Mouse (Mus musculus): ENCODE data around the gene Lexm.

Lexm gene

DNA sequence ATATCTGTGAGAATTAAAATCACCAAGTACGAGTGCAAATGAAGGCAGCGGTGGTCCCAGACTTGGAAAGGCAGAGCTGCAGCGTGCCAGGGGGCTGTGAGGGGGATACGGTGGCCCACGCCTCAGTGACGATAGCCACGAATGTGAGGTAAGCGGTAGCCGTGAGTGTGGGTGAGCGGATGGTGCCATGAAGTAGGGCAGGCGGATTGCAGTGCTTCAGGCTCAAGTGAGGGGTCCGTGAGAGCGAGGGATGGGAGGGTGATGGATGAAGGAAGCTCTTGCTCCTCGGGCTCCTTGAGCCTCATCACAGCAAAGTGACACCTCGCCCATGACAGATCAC lies 35.2 kb downstream of the Lexm start:
- no peak for DNase-seq (ENCODE audit: low spot score)

DNA sequence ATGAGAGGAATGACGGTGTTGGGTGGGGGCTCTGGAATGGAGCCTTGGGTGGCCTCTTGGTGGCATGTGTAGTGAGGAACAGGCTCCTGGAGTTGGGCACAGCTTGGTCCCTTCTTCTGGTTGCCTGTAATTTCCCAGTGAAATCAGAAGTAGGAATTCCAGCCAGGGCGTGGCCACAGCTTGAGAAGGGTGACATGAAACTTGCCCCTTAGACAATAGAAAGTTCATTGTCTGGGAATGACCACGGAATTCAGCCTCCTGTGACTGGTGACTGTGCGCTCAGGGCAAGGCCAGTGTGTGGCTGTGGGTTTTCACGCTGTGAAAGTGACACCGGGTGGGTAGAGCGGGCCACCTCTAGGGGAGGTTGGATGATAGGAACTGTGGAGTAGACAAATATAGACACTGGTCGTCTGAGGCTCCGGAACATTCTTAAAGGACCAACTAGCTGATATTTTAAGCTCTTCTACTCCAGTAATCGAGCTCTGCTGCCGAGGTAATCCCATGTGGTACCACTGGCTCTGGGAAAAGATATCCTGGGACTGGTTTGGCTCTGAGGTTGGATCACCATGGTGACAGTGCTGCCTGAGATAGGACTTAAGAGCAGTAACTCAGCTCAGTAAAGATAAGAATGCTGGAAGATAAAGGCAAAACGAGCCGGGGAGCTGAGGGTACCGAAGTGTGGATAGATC lies 35.7 kb downstream of the Lexm start:
- no peak for DNase-seq (ENCODE audit: low spot score)

DNA sequence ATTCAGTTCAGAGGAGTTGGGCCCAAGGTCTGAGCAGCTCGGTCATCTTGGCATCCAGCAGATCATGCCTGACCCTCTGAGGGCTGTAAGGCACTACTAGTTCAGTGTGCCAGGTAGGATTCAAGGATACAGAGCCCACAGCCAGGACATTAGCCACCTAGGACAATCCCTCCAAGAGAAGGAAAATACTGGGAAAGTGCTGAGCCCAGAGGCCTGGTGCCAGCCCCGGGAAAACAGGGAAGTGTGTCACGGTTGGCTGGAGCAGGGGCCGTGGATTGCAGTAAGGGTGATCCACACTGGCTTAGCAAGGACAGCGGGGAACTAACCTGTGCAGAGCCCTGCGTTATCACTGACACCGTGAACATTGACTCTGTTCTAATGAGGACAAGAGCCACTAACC lies 39.5 kb downstream of the Lexm start:
- DNase-seq (ENCODE audit: low spot score) = no peak

DNA sequence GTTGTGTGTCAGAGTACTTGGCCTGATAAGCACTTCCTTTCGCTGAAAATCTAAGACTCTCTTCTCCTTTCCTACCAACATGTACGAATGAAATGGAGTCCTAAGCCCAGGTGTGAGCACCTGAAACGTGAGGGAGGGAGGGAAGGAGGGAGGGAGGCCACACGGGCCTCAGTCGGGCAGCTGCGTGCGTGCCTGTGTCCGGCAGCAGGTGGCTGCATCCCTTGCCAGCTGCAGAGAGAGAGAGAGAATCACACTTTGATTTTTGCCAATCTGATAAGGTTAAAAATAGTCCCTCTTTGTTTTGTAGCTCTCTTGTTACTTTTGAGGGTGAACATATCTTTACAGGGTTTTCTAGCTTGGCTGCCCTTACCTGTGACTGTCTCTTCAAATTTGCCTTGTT lies 42.0 kb downstream of the Lexm start:
- no peak for DNase-seq (ENCODE audit: low spot score)

GRCm38 (mm10) chr4:106571081-106571724 lies 45.8 kb downstream of the Lexm start:
- no peak for DNase-seq (ENCODE audit: low spot score)

- DNase-seq (ENCODE audit: low spot score) = no peak
These were observed 47.4 kb downstream of the Lexm start for GRCm38 (mm10) chr4:106569680-106570079.

GRCm38 (mm10) chr4:106564161-106564560 lies 52.9 kb downstream of the Lexm start:
- no peak for DNase-seq (ENCODE audit: low spot score)

DNA sequence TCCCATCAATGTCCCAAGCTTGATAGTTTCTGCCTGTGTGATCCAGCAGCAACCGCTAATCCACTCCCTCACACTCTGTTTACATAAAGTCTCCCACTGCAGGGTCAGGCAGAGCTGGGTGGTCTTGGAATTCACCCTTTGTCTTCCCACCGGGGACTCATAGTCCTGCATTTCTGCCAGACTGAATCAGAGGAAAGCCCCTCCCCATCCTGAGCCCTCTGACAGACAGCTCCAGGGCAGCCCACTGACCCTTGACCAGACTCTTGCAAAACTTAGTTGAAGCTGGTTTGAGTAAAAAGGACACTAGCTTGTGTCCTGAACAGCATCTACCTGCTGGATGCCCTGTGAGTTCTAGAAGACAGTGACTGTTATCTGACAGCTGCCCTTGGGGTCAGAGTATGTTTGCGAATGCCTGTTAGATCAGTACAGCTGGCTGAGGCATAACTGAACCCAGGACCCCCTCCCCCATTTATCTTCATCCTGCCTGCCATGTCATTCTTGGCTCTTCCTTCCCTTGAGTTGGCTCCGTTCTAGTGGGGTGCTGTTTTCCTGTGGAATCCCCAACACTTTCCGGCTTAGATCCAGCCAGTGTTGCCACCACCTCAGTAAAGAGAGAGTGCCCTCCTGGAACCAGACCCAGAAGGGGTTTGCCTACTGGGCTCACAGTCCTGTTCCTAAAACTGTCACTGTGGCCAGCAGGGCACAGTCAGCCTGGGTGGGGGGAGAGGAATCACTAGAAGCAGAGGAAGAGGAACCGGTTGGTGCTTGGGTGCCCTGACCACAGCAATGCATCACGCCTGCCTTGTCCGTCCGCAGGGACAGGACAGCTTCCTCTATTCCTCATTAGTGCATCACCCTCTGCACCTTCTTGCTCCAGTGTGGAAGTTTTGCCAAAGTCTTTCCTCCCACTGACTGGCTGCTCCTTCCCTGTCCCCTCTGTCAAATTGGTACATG lies 53.9 kb downstream of the Lexm start:
- no peak for DNase-seq (ENCODE audit: low spot score)

- no peak for DNase-seq (ENCODE audit: low spot score)
These were observed 55.0 kb downstream of the Lexm start for GRCm38 (mm10) chr4:106562006-106562405.

DNA sequence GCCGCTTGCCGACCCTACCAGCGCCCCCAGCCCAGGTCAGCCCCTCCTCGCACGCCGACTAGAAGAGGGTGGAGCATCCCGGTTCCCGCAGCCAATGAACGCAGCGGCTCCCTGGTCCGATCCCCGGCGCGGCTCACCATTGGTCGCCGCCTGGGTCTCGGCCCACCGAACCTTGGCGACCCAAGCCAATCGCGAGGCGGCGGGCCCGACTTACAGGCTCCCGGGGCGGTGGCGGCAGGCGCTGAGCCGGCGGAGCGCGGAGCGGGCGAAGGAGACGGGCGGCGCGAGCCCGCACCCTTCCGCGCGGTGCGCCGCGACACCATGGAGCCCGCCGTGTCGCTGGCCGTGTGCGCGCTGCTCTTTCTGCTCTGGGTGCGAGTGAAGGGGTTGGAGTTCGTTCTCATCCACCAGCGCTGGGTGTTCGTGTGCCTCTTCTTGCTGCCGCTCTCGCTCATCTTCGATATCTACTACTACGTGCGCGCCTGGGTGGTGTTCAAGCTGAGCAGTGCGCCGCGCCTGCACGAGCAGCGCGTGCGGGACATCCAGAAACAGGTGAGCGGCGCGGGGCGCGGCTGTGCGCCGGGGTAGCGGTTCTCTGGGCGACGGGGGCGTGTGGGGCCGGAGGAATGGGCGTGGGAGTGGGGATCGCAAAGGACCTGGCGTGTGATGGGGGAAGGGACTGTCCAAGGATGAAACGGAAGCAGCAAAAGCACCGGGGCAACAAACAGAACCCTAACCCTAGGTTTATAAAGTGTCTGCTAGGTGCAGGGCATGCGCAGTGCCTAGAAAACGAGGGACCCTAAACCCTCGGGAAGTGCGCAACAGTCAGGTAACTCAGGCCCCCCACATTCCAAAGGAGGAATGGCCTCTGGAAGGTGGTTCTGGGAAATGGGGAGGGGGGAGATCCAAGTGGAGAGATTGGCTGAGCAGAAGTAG lies 55.9 kb downstream of the Lexm start, which contains the start of gene Dhcr24:
Gene Dhcr24 (plus strand): TSS at position 193 of the 936 bp plus-strand sequence.
- DNase-seq (ENCODE audit: low spot score) = peak; percentile 73

DNA sequence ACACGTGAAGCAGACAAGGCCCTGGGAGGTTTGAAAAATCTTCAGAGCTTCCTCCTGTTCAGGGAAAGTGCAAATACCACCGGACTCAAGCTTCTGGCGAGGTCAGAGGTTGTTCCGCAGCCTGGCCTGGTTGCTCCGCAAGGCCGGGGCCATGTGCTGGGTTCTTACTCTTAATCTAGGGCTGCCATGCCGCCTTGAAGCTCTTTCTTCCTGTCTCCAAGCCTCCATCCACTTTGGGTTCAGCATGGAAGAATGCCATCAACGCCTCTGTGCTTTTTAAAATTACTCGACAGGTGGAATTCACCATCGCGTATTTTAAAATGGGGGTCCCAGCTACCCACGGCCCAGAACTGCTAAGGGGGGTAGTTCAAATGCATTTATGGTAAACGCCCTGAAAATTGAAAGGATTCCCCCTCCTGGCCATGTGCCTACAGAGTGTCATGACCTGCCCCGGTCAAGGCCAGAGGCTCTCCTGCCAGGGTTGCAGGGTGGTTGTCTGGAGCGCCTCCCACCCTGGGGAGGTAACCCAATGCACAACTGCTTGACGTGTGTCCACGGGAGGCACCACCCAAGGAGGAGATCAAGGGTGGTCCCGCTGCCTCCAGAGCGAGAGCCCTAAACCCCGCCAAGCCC lies 56.7 kb downstream of the Lexm start:
- no peak for DNase-seq (ENCODE audit: low spot score)

GRCm38 (mm10) chr4:106559343-106560212 lies 57.5 kb downstream of the Lexm start:
- no peak for DNase-seq (ENCODE audit: low spot score)

DNA sequence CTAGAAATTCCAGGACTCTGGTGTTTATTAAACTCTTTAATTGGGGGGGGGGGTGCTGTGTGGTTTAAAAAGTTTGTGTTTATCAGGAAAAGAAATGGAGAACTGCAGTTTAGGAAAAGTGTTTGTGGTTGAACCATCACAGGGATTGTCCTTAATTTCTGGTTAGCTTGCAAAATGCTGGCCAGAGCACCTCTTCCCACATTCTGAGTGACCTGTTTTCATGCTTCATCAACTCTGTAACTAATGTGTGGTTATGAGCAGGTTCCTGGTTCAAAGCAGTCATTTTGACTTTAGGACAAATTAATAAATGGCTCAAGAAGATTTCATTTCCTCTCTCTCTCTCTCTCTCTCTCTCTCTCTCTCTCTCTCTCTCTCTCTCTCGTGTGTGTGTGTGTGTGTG lies 59.1 kb downstream of the Lexm start:
- DNase-seq (ENCODE audit: low spot score) = no peak

DNA sequence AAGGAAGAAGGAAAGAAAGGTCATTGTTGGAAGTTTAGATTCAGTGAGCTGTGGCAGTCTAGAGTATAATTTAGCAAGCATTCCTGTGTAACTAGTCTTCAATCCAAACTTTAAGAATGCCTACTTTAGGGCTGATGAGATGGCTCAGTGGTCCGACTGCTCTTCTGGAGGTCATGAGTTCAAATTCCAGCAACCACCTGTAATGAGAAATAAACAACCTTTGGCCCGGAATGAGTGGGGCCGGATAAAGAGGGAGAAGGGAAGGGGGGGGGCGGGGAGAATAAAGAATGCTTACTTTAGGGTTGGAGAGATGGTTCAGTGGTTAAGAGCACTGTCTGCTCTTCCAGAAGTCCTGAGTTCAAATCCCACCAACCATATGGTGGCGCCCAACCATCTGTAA lies 59.8 kb downstream of the Lexm start:
- DNase-seq (ENCODE audit: low spot score) = no peak

GRCm38 (mm10) chr4:106550516-106551166 lies 66.4 kb downstream of the Lexm start:
- no peak for DNase-seq (ENCODE audit: low spot score)

DNA sequence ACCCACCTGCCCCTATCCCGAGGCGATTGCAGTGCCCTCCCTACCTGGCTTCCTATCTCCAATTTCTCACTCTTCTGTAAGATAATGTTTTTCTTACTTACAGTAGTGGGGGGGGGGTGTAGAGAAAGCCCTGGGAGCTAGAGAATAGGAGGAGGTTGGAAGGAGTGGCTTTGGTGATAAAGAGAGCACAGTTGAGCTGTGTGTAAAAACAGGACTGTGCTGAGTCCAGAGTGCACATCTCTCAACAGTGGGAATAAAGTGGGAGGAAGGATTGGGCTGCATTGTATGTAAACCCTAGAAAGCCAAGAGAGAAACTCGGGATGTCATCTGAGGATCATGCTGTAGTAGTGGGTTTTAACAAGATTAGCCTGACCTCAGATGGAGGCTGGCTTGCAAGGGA lies 68.9 kb downstream of the Lexm start:
- DNase-seq (ENCODE audit: low spot score) = no peak

DNA sequence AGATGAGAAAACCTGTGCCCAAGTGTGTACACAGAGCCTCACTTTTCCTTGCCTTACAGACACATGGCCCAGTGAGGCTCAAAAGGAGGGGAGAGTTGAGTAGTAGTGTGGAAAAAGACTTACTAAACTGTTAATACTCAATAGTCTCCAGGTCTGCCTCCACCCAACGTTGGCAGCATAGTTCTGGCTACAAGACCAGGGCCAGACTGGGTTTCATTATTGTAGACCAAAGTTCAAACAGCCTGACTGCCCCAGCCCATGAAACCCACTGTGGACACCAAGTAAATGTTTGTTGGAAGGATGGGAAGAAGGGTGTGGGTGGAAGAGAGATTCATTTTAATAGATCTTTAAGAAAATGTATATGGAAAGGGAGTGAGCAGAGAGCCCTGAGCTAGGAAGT lies 70.1 kb downstream of the Lexm start:
- DNase-seq (ENCODE audit: low spot score) = no peak

- no peak for DNase-seq (ENCODE audit: low spot score)
These were observed 71.1 kb downstream of the Lexm start for GRCm38 (mm10) chr4:106545817-106546373.

- no peak for DNase-seq (ENCODE audit: low spot score)
These were observed 74.8 kb downstream of the Lexm start for GRCm38 (mm10) chr4:106542211-106542610.
